Mouse (Mus musculus): ENCODE data around the gene Aldh1a7. TPM values are rescaled to one million over a fixed set of nuclear protein-coding genes. Genes with fewer than 3 reads are reported as not detected.

Aldh1a7 gene
- polyA plus RNA-seq (2015; fragmentation: Nextera tagmentation; extraction: Ambion mirVana) = 11.0 and 13.3 TPM in 2 replicates

DNA sequence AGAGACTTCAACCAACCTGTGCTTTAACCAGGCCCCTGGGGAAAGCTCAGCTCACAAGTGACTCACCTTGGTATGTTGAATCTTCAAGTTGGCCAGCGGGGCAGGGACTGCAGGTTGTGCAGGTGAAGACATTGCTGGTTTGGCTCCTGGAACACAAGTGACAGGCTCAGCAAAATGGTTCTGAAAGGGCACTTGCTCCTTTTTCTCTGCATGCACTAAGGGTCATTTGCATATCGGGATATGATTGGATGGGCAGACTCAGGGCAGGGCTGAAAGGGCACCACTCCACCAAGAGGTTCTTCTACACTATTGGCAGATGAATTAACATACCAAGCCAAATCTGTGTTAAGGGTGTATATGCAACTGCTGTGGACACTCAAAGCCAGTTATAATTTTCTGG, at the start of gene Aldh1a7:
TSS of gene Aldh1a7 (minus strand) at position 182 of the 400 bp plus-strand sequence.
- H3K9ac ChIP-seq = no peak within 1 kb of the TSS
- H3K4me2 ChIP-seq = no peak within 1 kb of the TSS
- WGBS = 67% methylated on average over 2 of the region's 2 CpGs
- no peak for ATAC-seq (ENCODE audit: insufficient number of reproducible peaks, low FRiP score, low TSS enrichment, low read depth)
- H3K4me3 ChIP-seq = no peak within 1 kb of the TSS
- H3K9me3 ChIP-seq = no peaks in the 10 kb centered on the region
- no peak within 1 kb of the TSS for H3K27ac ChIP-seq
- H3K36me3 ChIP-seq = no peaks in the 10 kb centered on the region
- no peaks in the 10 kb centered on the region for H3K27me3 ChIP-seq
- no peaks in the 10 kb centered on the region for H3K4me1 ChIP-seq

DNA sequence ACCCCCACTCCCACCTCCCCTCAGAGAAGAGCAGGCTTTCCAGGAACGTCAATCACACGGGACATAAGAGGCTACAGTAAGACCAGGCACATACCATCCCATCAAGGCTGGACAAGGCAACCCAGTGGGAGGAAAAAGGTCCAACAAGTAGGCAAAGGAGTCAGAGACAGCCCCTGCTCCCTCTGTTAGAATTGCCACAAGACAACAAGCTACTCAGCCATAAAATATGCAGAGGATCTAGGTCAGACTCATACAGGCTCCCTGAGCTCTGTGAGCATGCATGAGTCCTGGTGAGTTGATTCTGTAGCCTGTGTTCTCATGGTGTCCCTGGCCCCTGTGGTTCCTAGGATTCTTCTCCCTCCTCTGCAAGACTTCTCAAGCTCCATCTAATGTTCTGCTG, 48.3 kb upstream of the Aldh1a7 start:
- no peaks in the 10 kb centered on the region for H3K27me3 ChIP-seq
- WGBS = 74% methylated on average over 2 of the region's 2 CpGs
- H3K36me3 ChIP-seq = no peaks in the 10 kb centered on the region
- no peaks in the 10 kb centered on the region for H3K4me1 ChIP-seq
- H3K27ac ChIP-seq = no peak overlapping the region
- H3K4me3 ChIP-seq = no peak overlapping the region
- no peak overlapping the region for H3K4me2 ChIP-seq
- no peak for ATAC-seq (ENCODE audit: insufficient number of reproducible peaks, low FRiP score, low TSS enrichment, low read depth)
- H3K9me3 ChIP-seq = no peaks in the 10 kb centered on the region
- no peak overlapping the region for H3K9ac ChIP-seq

DNA sequence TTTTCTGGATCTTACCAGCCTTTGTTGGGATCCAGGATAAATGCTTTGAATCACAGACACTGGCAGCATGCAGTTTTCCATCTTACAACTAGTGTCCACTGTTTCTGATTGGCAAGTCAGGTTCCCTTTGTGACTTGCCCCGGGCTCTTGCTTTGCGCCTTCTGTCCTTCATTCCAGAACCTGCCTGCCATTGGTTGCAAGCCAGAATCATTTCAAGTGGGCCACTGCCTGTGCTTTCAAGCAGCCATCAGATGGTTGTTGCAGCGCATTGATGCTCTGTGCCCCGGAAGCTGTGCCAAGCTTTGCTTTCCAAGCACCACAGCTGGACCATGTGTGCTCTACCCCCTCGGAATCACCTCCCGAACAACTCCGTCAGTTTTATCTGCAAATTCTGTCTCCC, 46.6 kb upstream of the Aldh1a7 start:
- Histone ChIP-seq H3K36me3 (no peaks in the 10 kb centered on the region), H3K27me3 (no peaks in the 10 kb centered on the region), H3K4me2 (no peak overlapping the region), H3K9ac (no peak overlapping the region), H3K9me3 (no peaks in the 10 kb centered on the region), H3K4me1 (no peaks in the 10 kb centered on the region), H3K4me3 (no peak overlapping the region), H3K27ac (no peak overlapping the region)
- 87% methylated on average over 7 of the region's 7 CpGs for WGBS
- ATAC-seq (ENCODE audit: insufficient number of reproducible peaks, low FRiP score, low TSS enrichment, low read depth) = no peak

DNA sequence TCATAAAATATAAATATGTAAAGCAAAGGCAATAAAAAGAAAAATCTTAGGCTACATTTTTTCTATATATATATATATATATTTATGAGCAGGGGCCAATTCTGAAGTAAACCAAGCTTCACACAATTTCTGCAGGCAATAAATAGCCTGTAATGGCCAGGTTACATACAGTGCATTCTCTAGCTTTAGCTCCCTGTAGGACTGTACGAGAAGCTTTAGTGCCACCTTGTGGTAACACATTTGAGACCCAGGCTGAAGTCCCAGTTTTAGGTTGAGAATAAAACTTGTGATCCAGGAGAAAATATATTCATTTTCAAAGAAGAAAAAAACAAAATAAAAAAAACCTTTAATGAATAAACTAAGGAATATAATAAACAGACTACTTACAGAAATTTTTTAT, 36.9 kb upstream of the Aldh1a7 start:
- H3K4me2 ChIP-seq = no peak overlapping the region
- H3K27ac ChIP-seq = no peak overlapping the region
- no peaks in the 10 kb centered on the region for H3K4me1 ChIP-seq
- no peaks in the 10 kb centered on the region for H3K36me3 ChIP-seq
- no peaks in the 10 kb centered on the region for H3K9me3 ChIP-seq
- no peaks in the 10 kb centered on the region for H3K27me3 ChIP-seq
- H3K9ac ChIP-seq = no peak overlapping the region
- H3K4me3 ChIP-seq = no peak overlapping the region
- 3% methylated on average over 1 of the region's 1 CpGs for WGBS
- no peak for ATAC-seq (ENCODE audit: insufficient number of reproducible peaks, low FRiP score, low TSS enrichment, low read depth)

DNA sequence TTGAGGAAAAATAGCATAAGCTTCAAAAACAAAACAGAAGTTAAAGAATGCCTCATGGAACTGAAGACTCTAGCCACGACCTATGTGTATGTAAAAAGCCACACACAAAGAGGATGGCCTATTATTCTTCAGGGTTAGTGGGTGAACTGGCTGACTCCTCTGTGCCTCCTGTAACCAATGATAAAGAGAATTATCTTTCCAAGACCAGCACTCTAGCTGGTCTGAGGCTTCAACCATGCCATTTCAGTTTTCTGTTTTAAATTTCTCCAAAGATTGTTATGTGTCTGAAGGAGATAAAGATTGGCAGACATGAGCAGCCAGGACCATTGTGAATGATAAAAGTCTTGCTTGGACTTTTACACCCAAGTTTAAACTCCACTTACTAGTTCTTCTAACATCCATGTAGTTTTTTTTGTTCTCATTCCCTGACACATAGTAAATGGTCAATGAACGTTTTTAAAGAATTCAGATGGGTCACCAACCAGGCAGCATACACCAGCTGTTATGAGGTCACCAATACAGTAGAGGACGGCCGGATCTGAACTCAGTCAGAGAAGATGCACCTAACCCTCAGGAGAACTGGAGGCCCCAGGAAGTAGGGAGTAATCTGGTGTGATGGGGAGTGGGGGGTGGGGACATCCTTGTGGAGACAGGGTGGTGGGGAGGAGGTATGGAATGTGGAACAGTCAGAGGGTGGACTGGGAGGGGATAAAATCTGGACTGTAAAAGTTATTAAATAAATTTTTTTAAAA, 34.5 kb upstream of the Aldh1a7 start:
- Histone ChIP-seq H3K4me1 (no peaks in the 10 kb centered on the region), H3K9me3 (no peaks in the 10 kb centered on the region), H3K27me3 (no peaks in the 10 kb centered on the region), H3K4me2 (no peak overlapping the region), H3K4me3 (no peak overlapping the region), H3K36me3 (no peaks in the 10 kb centered on the region), H3K9ac (no peak overlapping the region), H3K27ac (no peak overlapping the region)
- no peak for ATAC-seq (ENCODE audit: insufficient number of reproducible peaks, low FRiP score, low TSS enrichment, low read depth)
- 67% methylated on average over 4 of the region's 4 CpGs for WGBS

DNA sequence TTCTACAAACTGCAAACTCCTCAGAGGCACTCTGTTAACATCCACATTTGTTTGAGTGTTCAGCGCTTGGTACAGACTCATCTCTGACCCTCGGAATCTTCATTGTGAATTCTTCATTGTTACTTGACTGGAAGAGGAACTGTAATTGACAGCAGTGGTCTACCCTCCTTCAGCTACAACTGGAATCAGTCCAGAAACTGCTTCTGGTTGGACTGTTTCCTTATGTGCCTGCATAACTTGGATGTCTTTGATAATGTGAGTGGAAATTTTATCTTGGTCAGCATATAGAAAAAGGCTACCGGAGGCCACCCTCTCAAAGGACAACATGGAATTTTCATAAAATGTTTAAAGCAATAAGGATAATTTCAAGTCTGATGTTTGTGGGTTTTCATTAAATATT, 33.8 kb upstream of the Aldh1a7 start:
- no peak for ATAC-seq (ENCODE audit: insufficient number of reproducible peaks, low FRiP score, low TSS enrichment, low read depth)
- H3K9me3 ChIP-seq = no peaks in the 10 kb centered on the region
- no peak overlapping the region for H3K27ac ChIP-seq
- H3K27me3 ChIP-seq = no peaks in the 10 kb centered on the region
- H3K4me2 ChIP-seq = no peak overlapping the region
- H3K36me3 ChIP-seq = no peaks in the 10 kb centered on the region
- no peaks in the 10 kb centered on the region for H3K4me1 ChIP-seq
- no peak overlapping the region for H3K9ac ChIP-seq
- 70% methylated on average over 3 of the region's 3 CpGs for WGBS
- H3K4me3 ChIP-seq = no peak overlapping the region

DNA sequence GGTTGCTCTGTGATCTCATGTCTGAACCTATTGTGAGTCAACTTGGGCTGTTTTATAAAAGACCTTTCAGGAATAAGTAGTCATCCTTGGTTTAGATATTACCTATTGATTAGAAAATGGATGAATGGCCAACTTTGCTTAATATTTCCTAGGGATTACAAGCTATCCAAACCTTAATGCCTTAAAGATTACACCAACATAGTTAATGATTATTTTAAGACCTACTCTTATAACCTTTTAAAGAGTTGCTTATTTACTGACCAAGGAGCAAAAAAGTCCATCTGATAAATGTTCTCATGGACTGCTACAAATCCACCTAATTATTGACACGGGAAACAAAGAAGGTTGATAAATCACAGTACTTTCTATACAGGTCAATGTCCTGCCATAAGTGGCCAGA, 17.3 kb upstream of the Aldh1a7 start:
- no peak overlapping the region for H3K4me3 ChIP-seq
- H3K4me1 ChIP-seq = no peaks in the 10 kb centered on the region
- ATAC-seq (ENCODE audit: insufficient number of reproducible peaks, low FRiP score, low TSS enrichment, low read depth) = no peak
- H3K4me2 ChIP-seq = no peak overlapping the region
- 80% methylated on average over 1 of the region's 1 CpGs for WGBS
- H3K36me3 ChIP-seq = no peaks in the 10 kb centered on the region
- no peaks in the 10 kb centered on the region for H3K27me3 ChIP-seq
- H3K9me3 ChIP-seq = no peaks in the 10 kb centered on the region
- H3K9ac ChIP-seq = no peak overlapping the region
- no peak overlapping the region for H3K27ac ChIP-seq

DNA sequence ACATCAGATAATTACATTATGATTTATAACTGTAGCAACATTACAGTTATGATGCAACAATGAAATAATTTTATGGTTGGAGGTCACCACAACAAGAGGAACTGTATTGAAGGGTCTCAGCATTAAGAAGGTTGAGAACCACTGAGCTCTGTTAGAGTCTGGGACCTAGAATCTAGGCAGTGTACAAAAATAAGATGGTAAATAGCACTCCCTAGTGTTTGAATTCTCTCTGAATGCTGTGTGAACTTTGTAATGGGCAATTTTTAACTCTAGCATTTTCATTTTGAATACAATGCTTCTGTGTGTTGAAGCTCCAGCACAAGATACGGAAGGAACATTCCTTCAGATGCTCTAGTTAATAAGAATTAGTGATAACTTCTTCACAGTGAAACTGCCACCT, 916 bp upstream of the Aldh1a7 start:
- no peak overlapping the region for H3K4me3 ChIP-seq
- no peak overlapping the region for H3K4me2 ChIP-seq
- no peaks in the 10 kb centered on the region for H3K27me3 ChIP-seq
- H3K9me3 ChIP-seq = no peaks in the 10 kb centered on the region
- ATAC-seq (ENCODE audit: insufficient number of reproducible peaks, low FRiP score, low TSS enrichment, low read depth) = no peak
- 82% methylated on average over 1 of the region's 1 CpGs for WGBS
- H3K36me3 ChIP-seq = no peaks in the 10 kb centered on the region
- H3K27ac ChIP-seq = no peak overlapping the region
- H3K9ac ChIP-seq = no peak overlapping the region
- no peaks in the 10 kb centered on the region for H3K4me1 ChIP-seq

DNA sequence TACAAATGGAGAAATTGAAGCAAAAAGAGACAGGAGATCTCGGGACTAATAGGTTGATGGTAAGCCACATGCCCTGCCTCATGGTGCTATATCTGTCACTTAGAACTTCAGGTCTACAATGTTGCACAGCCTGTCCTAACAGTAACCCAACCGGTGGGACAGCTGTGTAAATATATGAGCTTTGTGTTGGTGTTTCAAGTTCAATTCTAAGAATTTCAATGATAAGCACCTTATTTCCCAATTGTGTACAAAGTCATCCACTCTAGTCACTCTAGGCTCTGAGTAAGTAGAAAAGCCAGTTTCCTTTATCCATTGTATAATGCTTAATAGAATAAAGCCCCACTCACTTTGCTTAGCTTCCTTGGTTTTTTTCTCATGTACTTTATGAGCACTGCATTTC, 4.4 kb downstream of the Aldh1a7 start:
- 74% methylated on average over 2 of the region's 2 CpGs for WGBS
- no peaks in the 10 kb centered on the region for H3K9me3 ChIP-seq
- no peak overlapping the region for H3K9ac ChIP-seq
- ATAC-seq (ENCODE audit: insufficient number of reproducible peaks, low FRiP score, low TSS enrichment, low read depth) = no peak
- no peaks in the 10 kb centered on the region for H3K4me1 ChIP-seq
- H3K36me3 ChIP-seq = no peaks in the 10 kb centered on the region
- H3K4me3 ChIP-seq = no peak overlapping the region
- H3K4me2 ChIP-seq = no peak overlapping the region
- H3K27me3 ChIP-seq = no peaks in the 10 kb centered on the region
- no peak overlapping the region for H3K27ac ChIP-seq

DNA sequence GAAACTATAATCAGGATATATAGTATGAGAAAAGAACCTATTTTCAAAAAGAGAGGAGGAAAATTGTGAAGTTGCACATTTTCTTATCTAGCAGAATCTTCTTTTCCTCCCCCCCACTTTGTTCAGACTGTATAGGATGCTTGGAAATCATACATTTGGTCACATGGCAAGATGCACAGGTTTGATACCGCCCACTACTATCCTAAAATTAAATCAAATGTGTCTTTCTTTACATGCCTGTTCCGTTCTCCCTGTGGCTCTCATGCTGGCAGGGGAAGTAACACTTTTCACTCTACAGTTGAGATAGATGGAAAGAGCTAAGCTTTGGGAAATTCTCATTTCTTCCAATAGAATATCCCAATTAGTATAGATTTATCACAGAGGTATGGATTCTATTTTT, 7.1 kb downstream of the Aldh1a7 start:
- Histone ChIP-seq H3K4me1 (no peaks in the 10 kb centered on the region), H3K9ac (no peak overlapping the region), H3K9me3 (no peaks in the 10 kb centered on the region), H3K4me3 (no peak overlapping the region), H3K27me3 (no peaks in the 10 kb centered on the region), H3K36me3 (no peaks in the 10 kb centered on the region), H3K4me2 (no peak overlapping the region), H3K27ac (no peak overlapping the region)
- WGBS = 83% methylated on average over 2 of the region's 2 CpGs
- ATAC-seq (ENCODE audit: insufficient number of reproducible peaks, low FRiP score, low TSS enrichment, low read depth) = no peak

DNA sequence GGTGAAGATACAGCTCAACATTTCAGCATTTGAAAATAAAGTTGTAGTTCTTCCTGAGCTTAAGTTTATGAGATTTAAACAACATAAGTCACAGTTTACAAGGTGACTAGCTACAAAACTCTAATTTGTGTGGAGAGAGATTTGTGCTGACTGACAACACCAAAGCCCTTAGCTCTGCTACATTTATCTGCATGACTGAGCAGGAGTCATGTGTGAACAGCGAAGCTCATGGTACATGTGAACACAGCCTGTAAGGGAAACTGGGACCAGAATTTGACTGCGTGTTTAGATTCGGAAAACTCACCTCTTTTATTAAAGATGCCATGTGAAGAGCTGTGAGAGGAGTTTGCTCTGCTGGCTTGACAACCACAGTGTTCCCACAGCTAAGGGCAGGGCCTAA, 11.7 kb downstream of the Aldh1a7 start:
- Histone ChIP-seq H3K27ac (no peak overlapping the region), H3K4me2 (no peak overlapping the region), H3K4me3 (no peak overlapping the region), H3K27me3 (no peaks in the 10 kb centered on the region), H3K36me3 (no peaks in the 10 kb centered on the region), H3K9me3 (no peaks in the 10 kb centered on the region), H3K9ac (no peak overlapping the region), H3K4me1 (no peaks in the 10 kb centered on the region)
- no peak for ATAC-seq (ENCODE audit: insufficient number of reproducible peaks, low FRiP score, low TSS enrichment, low read depth)
- 90% methylated on average over 3 of the region's 3 CpGs for WGBS

DNA sequence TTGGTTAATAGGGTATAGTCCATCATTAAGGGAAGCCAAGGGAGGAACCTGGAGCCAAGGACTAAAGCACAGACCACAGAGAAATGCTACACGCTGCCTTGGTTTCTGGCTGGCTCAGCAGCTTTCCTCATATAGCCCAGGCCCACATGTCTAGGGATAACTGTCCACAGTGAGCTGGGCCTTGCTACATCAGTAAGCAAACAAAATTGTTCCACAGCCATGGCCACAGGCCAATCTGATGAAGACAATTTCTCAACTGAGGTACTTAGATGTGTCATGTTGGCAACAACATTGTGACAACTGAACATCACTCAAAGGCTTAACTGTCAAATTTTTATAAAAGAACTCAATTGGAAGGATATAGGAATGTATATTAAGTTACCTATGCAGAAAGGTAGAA, 12.3 kb downstream of the Aldh1a7 start:
- ATAC-seq (ENCODE audit: insufficient number of reproducible peaks, low FRiP score, low TSS enrichment, low read depth) = no peak
- H3K27me3 ChIP-seq = no peaks in the 10 kb centered on the region
- WGBS = 75% methylated on average over 1 of the region's 1 CpGs

DNA sequence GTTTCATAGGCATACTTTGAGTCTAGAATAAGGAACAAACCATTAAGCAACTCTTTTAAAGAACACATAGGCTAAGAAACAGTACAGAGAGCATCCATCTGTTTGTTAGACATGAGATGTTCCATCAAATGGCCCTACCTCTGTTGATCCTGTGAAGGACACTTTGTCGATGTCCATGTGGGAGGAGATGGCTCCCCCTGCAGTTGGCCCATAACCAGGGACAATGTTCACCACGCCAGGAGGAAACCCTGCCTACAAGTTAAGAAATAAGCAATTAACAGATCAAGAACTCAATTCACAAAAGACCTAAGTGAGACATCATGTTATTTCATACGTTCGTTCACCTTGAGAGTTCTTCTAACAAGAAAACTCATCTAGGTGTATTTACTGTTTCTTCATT, 12.8 kb downstream of the Aldh1a7 start:
- H3K27ac ChIP-seq = no peak overlapping the region
- no peak for ATAC-seq (ENCODE audit: insufficient number of reproducible peaks, low FRiP score, low TSS enrichment, low read depth)
- no peak overlapping the region for H3K4me2 ChIP-seq
- no peaks in the 10 kb centered on the region for H3K4me1 ChIP-seq
- H3K4me3 ChIP-seq = no peak overlapping the region
- 83% methylated on average over 4 of the region's 4 CpGs for WGBS
- no peaks in the 10 kb centered on the region for H3K9me3 ChIP-seq
- no peaks in the 10 kb centered on the region for H3K36me3 ChIP-seq
- no peaks in the 10 kb centered on the region for H3K27me3 ChIP-seq
- H3K9ac ChIP-seq = no peak overlapping the region

More for the DNA sequence above, 12.3 kb downstream of the Aldh1a7 start:
- no peak overlapping the region for H3K9ac ChIP-seq
- no peaks in the 10 kb centered on the region for H3K9me3 ChIP-seq
- no peaks in the 10 kb centered on the region for H3K36me3 ChIP-seq
- H3K4me3 ChIP-seq = no peak overlapping the region
- no peak overlapping the region for H3K27ac ChIP-seq
- no peaks in the 10 kb centered on the region for H3K4me1 ChIP-seq
- H3K4me2 ChIP-seq = no peak overlapping the region

Measured in limb, embryonic 15.5 days (tissue).